Mouse (Mus musculus) lung, embryonic 16.5 days (tissue): ENCODE measurements around the gene Dtnb. TPM values are rescaled to one million over a fixed set of nuclear protein-coding genes. Genes with fewer than 3 reads are reported as not detected.

Source experiments
- ATAC-seq: fragments of 200-750 bp; cut with Nextera tagmentation; 2 replicates; pipeline ENCODE4 v1.8.0; 2017; ENCODE audit warnings: low read depth, mild to moderate bottlenecking, moderate library complexity
- H3K27ac ChIP-seq: fragments of 300-500 bp; sonication (generic); 2 replicates; pipeline ENCODE4 v1.5.1; 2014; ENCODE audit warnings: mild to moderate bottlenecking, control low read depth, low read length
- H3K27me3 ChIP-seq: fragments of 300-500 bp; sonication (generic); 2 replicates; pipeline ENCODE4 v1.6.1; 2014; ENCODE audit warnings: low read depth, low read length, mixed read lengths; ENCODE audit not compliant: control insufficient read depth, insufficient read depth
- H3K36me3 ChIP-seq: fragments of 300-500 bp; sonication (generic); 2 replicates; pipeline ENCODE4 v1.6.1; 2014; ENCODE audit warnings: low read length; ENCODE audit not compliant: control insufficient read depth, insufficient read depth
- H3K4me1 ChIP-seq: fragments of 300-500 bp; sonication (generic); replicated peaks from 2 replicates; pipeline ENCODE4 v1.6.1; 2014; ENCODE audit warnings: low read length, mixed read lengths; ENCODE audit not compliant: control insufficient read depth, insufficient read depth
- H3K4me2 ChIP-seq: fragments of 300-500 bp; sonication (generic); 2 replicates; pipeline ENCODE4 v1.6.1; 2014; ENCODE audit warnings: low read depth, low read length, control low read depth
- H3K4me3 ChIP-seq: fragments of 300-500 bp; sonication (generic); 2 replicates; pipeline ENCODE4 v1.5.1; 2014; ENCODE audit warnings: mild to moderate bottlenecking, low read length, control low read depth
- H3K9ac ChIP-seq: fragments of 300-500 bp; sonication (generic); 2 replicates; pipeline ENCODE4 v1.6.1; 2014; ENCODE audit warnings: low read length, control low read depth
- H3K9me3 ChIP-seq: fragments of 300-500 bp; sonication (generic); 2 replicates; pipeline ENCODE4 v1.6.1; 2016; ENCODE audit warnings: low read length; ENCODE audit not compliant: control insufficient read depth
- WGBS: fragments of 180-500 bp; shearing (Covaris S2); extraction: QIAGEN DNeasy Blood & Tissue Kit; methylation state at CpG from one replicate; pipeline ENCODE4 v1.1.7; 2014; 5-methylcytosine and 5-hydroxymethylcytosine counted together
- polyA plus RNA-seq: library from polyadenylated mRNA; unstranded; fragments of >200 nt; fragmentation: Nextera tagmentation; extraction: Ambion mirVana; gene quantifications from 2 replicates; pipeline ENCODE4 v1.2.1, GENCODE M21; 2015

Gene Dtnb
- polyA plus RNA-seq, 1 experiment from 2014 or later: 28.2 TPM

DNA sequence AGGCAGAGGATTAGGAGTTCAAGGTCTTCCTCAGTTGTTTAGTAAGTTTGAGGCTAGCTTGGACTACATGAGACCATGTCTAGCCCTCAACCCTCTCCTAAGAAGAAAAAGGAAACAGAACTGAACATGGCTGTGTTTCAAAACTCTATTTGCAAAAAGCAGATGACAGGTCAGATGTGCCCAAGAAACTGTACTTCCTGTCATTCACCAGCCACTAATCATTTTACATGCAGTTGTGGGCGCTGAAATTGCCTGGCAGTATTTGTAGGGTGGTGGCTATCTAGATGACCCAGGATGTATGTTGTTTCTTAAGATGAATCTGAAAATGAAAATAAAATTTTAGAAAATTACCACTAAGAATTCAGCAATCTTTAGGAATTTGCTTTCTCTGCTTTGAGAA lies 14.8 kb downstream of the Dtnb start:
- 70% methylated on average over 1 of the region's 1 CpGs for WGBS
- no peaks in the 10 kb centered on the region for H3K27me3 ChIP-seq
- ATAC-seq: no peak
- no peaks in the 10 kb centered on the region for H3K9me3 ChIP-seq
- no peak overlapping the region for H3K27ac ChIP-seq
- H3K4me1 ChIP-seq: no peaks in the 10 kb centered on the region; the same call in 1 of the 2 replicates
- no peak overlapping the region for H3K4me2 ChIP-seq
- no peak overlapping the region for H3K4me3 ChIP-seq
- H3K9ac ChIP-seq: no peak overlapping the region
- H3K36me3 ChIP-seq: 0 out of 2 replicates have a peak, but pooled peaks cover 2% of the 10 kb centered on the region

- ATAC-seq: no peak
- no peaks in the 10 kb centered on the region; the same call in 1 of the 2 replicates for H3K4me1 ChIP-seq
- no peaks in the 10 kb centered on the region for H3K9me3 ChIP-seq
- H3K27ac ChIP-seq: no peak overlapping the region
- 0 out of 2 replicates have a peak, but pooled peaks cover 2% of the 10 kb centered on the region for H3K36me3 ChIP-seq
- H3K4me2 ChIP-seq: no peak overlapping the region
- WGBS: 94% methylated on average over 9 of the region's 9 CpGs
- no peaks in the 10 kb centered on the region for H3K27me3 ChIP-seq
- H3K9ac ChIP-seq: no peak overlapping the region
- no peak overlapping the region for H3K4me3 ChIP-seq
Observed at GRCm38 (mm10) chr12:3590039-3590438, 17.9 kb downstream of the Dtnb start.

GRCm38 (mm10) chr12:3591595-3591994 lies 19.4 kb downstream of the Dtnb start:
- Histone ChIP-seq H3K4me1 (no peaks in the 10 kb centered on the region), H3K9ac (no peak overlapping the region), H3K27me3 (no peaks in the 10 kb centered on the region), H3K4me3 (no peak overlapping the region), H3K9me3 (no peaks in the 10 kb centered on the region), H3K27ac (no peak overlapping the region), H3K4me2 (no peak overlapping the region), H3K36me3 (0 out of 2 replicates have a peak, but pooled peaks cover 2% of the 10 kb centered on the region)
- ATAC-seq: no peak
- 77% methylated on average over 10 of the region's 10 CpGs for WGBS

DNA sequence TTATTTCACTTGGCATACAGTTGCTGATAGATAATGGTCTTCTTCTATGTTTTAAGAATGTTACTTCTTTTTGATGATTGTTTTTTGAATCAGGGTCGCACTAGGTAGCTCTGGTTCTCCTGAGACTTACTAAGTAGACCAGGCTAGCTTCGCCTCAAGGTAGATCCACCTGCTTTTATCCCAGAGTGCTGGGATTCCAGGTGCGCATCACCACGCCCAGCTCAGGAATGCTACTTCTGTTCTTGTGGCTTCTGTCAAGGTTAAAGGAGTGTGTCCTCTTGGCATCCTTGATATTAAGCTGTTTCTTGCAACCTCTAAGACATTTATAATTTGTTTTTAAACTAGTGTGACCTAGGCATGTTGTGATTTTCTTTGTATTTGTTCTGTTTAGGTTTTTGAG lies 30.6 kb downstream of the Dtnb start:
- H3K4me1 ChIP-seq: no peaks in the 10 kb centered on the region
- H3K27ac ChIP-seq: no peak overlapping the region
- H3K4me2 ChIP-seq: no peak overlapping the region
- H3K4me3 ChIP-seq: no peak overlapping the region
- 89% methylated on average over 4 of the region's 4 CpGs for WGBS
- H3K36me3 ChIP-seq: no peaks in the 10 kb centered on the region
- no peak overlapping the region for H3K9ac ChIP-seq
- H3K27me3 ChIP-seq: no peaks in the 10 kb centered on the region
- no peaks in the 10 kb centered on the region for H3K9me3 ChIP-seq
- ATAC-seq: no peak

DNA sequence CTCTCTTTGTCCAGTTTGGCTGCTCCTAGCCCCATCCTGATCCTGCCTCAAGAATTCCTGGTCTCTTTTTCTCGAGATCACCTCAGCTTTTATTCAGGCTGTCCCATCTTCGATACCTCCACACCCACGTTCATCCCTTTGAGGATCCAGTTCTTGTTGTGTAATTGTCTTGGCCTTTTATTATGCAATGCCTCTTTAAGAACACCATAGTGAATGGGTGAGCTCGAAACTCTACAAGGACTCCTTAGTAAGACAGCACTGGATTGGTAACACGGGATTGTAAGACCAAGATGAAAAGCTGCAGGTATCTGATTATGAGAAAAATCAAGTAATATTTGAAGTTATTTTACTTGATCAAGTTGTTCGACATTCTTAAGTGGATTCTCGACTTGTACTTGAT lies 34.0 kb downstream of the Dtnb start:
- H3K4me3 ChIP-seq: no peak overlapping the region
- H3K4me2 ChIP-seq: no peak overlapping the region
- H3K27me3 ChIP-seq: no peaks in the 10 kb centered on the region
- WGBS: 82% methylated on average over 7 of the region's 7 CpGs
- H3K27ac ChIP-seq: no peak overlapping the region
- no peaks in the 10 kb centered on the region for H3K36me3 ChIP-seq
- no peak for ATAC-seq
- H3K9me3 ChIP-seq: no peaks in the 10 kb centered on the region
- H3K9ac ChIP-seq: no peak overlapping the region
- H3K4me1 ChIP-seq: no peaks in the 10 kb centered on the region

DNA sequence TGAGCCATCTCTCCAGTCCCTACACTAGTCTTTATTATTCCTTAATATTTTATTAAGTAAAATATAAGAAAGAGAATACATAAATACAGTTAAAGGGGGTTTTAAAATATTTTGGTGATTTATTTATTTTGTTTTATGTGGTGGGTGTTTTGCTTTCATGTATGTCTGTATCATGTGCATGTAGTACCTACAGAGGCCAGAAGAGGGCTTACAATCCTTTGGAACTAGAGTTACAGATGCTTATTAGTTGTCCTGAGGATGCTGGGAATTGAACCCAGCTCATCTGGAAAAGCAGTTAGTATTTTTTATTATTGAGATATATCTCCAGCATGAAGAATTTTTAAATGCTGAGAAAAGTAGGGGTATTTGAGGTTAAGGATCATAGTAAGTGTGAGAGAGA lies 37.6 kb downstream of the Dtnb start:
- Histone ChIP-seq H3K9ac (no peak overlapping the region), H3K27ac (no peak overlapping the region), H3K4me1 (no peaks in the 10 kb centered on the region), H3K4me2 (no peak overlapping the region), H3K36me3 (no peaks in the 10 kb centered on the region), H3K27me3 (no peaks in the 10 kb centered on the region), H3K4me3 (no peak overlapping the region), H3K9me3 (no peaks in the 10 kb centered on the region)
- ATAC-seq: no peak

DNA sequence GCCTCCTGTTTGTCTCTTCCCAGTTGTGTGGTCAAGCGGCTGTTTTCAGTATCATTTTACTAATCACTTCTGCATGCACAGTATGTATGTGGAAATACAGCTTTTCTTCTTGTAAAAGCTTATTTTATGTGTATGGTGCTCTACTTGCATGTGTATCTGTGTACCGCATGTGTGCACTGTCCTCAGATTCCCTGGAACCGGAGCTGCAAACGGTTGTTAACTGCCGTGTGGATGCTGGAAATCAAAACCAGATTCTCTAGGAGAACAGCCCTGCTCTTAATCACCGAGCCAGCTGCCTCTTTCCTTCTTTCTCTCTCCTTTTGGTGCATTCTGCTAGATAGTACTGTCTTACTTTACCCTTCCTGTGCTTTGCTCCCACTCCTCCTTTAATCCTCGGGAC lies 39.7 kb downstream of the Dtnb start:
- Histone ChIP-seq H3K4me2 (no peak overlapping the region), H3K27me3 (no peaks in the 10 kb centered on the region), H3K27ac (no peak overlapping the region), H3K36me3 (no peaks in the 10 kb centered on the region), H3K4me1 (no peaks in the 10 kb centered on the region), H3K9me3 (no peaks in the 10 kb centered on the region), H3K9ac (no peak overlapping the region), H3K4me3 (no peak overlapping the region)
- 66% methylated on average over 7 of the region's 7 CpGs for WGBS
- no peak for ATAC-seq

GRCm38 (mm10) chr12:3615041-3615440 lies 42.9 kb downstream of the Dtnb start:
- Histone ChIP-seq H3K4me3 (no peak overlapping the region), H3K9ac (no peak overlapping the region)
- WGBS: 88% methylated on average over 8 of the region's 8 CpGs

GRCm38 (mm10) chr12:3618144-3619020 lies 46.2 kb downstream of the Dtnb start:
- 90% methylated on average over 7 of the region's 7 CpGs for WGBS
- Histone ChIP-seq H3K4me1 (no peaks in the 10 kb centered on the region), H3K27ac (no peak overlapping the region), H3K27me3 (no peaks in the 10 kb centered on the region), H3K4me3 (no peak overlapping the region), H3K4me2 (no peak overlapping the region), H3K36me3 (no peaks in the 10 kb centered on the region), H3K9ac (no peak overlapping the region), H3K9me3 (no peaks in the 10 kb centered on the region)
- no peak for ATAC-seq

More at GRCm38 (mm10) chr12:3615041-3615440, 42.9 kb downstream of the Dtnb start:
- no peaks in the 10 kb centered on the region for H3K4me1 ChIP-seq
- H3K9me3 ChIP-seq: no peaks in the 10 kb centered on the region
- H3K27me3 ChIP-seq: no peaks in the 10 kb centered on the region
- no peak overlapping the region for H3K27ac ChIP-seq
- H3K4me2 ChIP-seq: no peak overlapping the region
- no peak for ATAC-seq
- no peaks in the 10 kb centered on the region for H3K36me3 ChIP-seq
